Mouse (Mus musculus): ENCODE measurements around the gene Sprr2a1.
"Not testable (repeated sequence)": the region's sequence is repeated elsewhere in the genome, so short reads cannot be mapped to it uniquely, and the experiment has no call there.

- not testable (repeated sequence) for TF ChIP-seq CTCF, POLR2A (IDR thresholded peaks at IDR 0.05; ENCODE audit: extremely low read depth, insufficient read depth, low read length)
Observed at GRCm38 (mm10) chr3:92223708-92224107, 8.1 kb downstream of the Sprr2a1 start.
